Mouse (Mus musculus): ENCODE data around the gene Tnik. TPM values are rescaled to one million over a fixed set of nuclear protein-coding genes. Genes with fewer than 3 reads are reported as not detected.

Gene Tnik
- polyA plus RNA-seq, 1 experiment from 2014 or later = 29.8 TPM

DNA sequence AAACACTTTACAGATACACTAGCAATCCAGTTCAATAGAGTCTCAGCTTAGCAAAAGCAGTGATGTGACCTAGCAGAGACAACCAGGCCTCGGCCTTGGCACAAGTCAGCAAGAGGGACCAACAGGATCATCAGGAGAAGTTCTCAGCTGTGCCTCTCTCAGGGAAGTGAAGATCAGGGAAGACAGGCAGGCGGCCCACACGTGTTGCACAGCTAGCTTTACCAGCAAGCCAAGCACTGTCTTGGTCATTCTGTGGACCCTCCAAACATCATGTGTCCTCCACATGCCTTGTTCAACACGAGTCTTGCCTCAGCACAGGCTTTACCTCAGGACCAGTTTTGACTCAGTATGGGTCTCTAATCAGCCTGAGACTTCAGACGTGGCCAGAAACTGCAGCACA is 105.7 kb downstream of the Tnik start:
- 76% methylated on average over 5 of the region's 5 CpGs for WGBS
- Histone ChIP-seq H3K27me3 (ENCODE audit: control insufficient read depth, insufficient read depth, low read length) (no peaks in the 10 kb centered on the region), H3K36me3 (ENCODE audit: control insufficient read depth, insufficient read depth, low read length) (no peaks in the 10 kb centered on the region), H3K9me3 (ENCODE audit: control insufficient read depth, low read depth, low read length) (no peaks in the 10 kb centered on the region), H3K27ac (ENCODE audit: low read length) (no peak overlapping the region), H3K9ac (replicated peaks; ENCODE audit: low read depth, low read length) (no peak overlapping the region), H3K4me3 (ENCODE audit: low read depth, low read length) (no peak overlapping the region), H3K4me1 (ENCODE audit: control insufficient read depth, insufficient read depth, low read length) (no peaks in the 10 kb centered on the region), H3K4me2 (replicated peaks; ENCODE audit: low read depth, low read length) (no peak overlapping the region)
- no peak for ATAC-seq (ENCODE audit: insufficient number of reproducible peaks, insufficient read depth, low FRiP score, low read depth)

DNA sequence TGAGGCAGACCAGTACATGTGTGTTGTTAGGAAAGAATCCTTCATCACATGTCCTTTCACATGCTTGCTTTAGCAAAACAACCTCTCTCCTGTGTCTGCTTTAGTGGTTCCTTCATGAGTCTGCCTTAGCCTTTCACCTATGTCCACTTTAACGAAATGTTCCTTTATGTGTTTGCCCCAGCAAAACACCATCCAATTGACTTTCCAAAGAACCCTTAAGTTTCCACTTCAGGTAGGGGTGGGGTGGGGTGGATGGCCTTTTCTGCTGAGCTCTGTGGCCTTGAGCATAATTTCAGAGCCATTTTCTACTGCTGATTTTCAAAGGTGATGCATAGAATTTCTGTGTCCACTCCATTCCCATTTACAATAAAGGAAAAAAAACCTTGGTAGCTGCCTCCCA is 106.3 kb downstream of the Tnik start:
- 86% methylated on average over 1 of the region's 1 CpGs for WGBS
- no peak overlapping the region for H3K9ac ChIP-seq (replicated peaks; ENCODE audit: low read depth, low read length)
- no peaks in the 10 kb centered on the region for H3K4me1 ChIP-seq (ENCODE audit: control insufficient read depth, insufficient read depth, low read length)
- no peak overlapping the region for H3K27ac ChIP-seq (ENCODE audit: low read length)
- no peak for ATAC-seq (ENCODE audit: insufficient number of reproducible peaks, insufficient read depth, low FRiP score, low read depth)
- H3K4me2 ChIP-seq (replicated peaks; ENCODE audit: low read depth, low read length) = no peak overlapping the region
- H3K4me3 ChIP-seq (ENCODE audit: low read depth, low read length) = no peak overlapping the region
- H3K9me3 ChIP-seq (ENCODE audit: control insufficient read depth, low read depth, low read length) = no peaks in the 10 kb centered on the region
- no peaks in the 10 kb centered on the region for H3K27me3 ChIP-seq (ENCODE audit: control insufficient read depth, insufficient read depth, low read length)
- no peaks in the 10 kb centered on the region for H3K36me3 ChIP-seq (ENCODE audit: control insufficient read depth, insufficient read depth, low read length)

GRCm38 (mm10) chr3:28369698-28370097 is 106.7 kb downstream of the Tnik start:
- Histone ChIP-seq H3K9me3 (ENCODE audit: control insufficient read depth, low read depth, low read length) (no peaks in the 10 kb centered on the region), H3K27me3 (ENCODE audit: control insufficient read depth, insufficient read depth, low read length) (no peaks in the 10 kb centered on the region), H3K4me3 (ENCODE audit: low read depth, low read length) (no peak overlapping the region), H3K27ac (ENCODE audit: low read length) (no peak overlapping the region), H3K4me1 (ENCODE audit: control insufficient read depth, insufficient read depth, low read length) (no peaks in the 10 kb centered on the region), H3K36me3 (ENCODE audit: control insufficient read depth, insufficient read depth, low read length) (no peaks in the 10 kb centered on the region), H3K9ac (replicated peaks; ENCODE audit: low read depth, low read length) (no peak overlapping the region), H3K4me2 (replicated peaks; ENCODE audit: low read depth, low read length) (no peak overlapping the region)
- WGBS = 71% methylated on average over 5 of the region's 5 CpGs
- ATAC-seq (ENCODE audit: insufficient number of reproducible peaks, insufficient read depth, low FRiP score, low read depth) = no peak

GRCm38 (mm10) chr3:28371583-28371982 is 108.6 kb downstream of the Tnik start:
- Histone ChIP-seq H3K27me3 (ENCODE audit: control insufficient read depth, insufficient read depth, low read length) (no peaks in the 10 kb centered on the region), H3K9ac (replicated peaks; ENCODE audit: low read depth, low read length) (no peak overlapping the region), H3K27ac (ENCODE audit: low read length) (no peak overlapping the region), H3K4me1 (ENCODE audit: control insufficient read depth, insufficient read depth, low read length) (no peaks in the 10 kb centered on the region), H3K4me2 (replicated peaks; ENCODE audit: low read depth, low read length) (no peak overlapping the region), H3K36me3 (ENCODE audit: control insufficient read depth, insufficient read depth, low read length) (no peaks in the 10 kb centered on the region), H3K4me3 (ENCODE audit: low read depth, low read length) (no peak overlapping the region), H3K9me3 (ENCODE audit: control insufficient read depth, low read depth, low read length) (no peaks in the 10 kb centered on the region)
- ATAC-seq (ENCODE audit: insufficient number of reproducible peaks, insufficient read depth, low FRiP score, low read depth) = no peak
- 92% methylated on average over 1 of the region's 1 CpGs for WGBS

DNA sequence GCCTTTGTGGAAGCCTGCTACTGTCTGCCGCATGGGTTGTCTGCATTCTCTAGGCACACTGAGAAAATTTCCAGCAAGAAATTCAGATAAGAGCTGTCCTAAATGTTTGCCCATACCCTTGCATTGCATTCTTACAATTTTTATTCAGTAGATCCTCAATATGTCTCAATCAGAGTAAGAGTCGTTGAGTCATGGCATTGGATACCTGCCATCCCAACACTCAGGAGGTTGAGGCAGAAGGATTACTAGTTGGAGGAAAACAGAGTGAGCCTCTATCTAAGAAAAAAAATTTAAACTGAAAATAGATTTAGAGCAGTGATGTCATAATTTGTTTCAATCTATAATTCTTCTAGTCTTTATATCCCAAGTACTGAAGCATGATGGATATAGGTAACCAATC is 109.4 kb downstream of the Tnik start:
- Histone ChIP-seq H3K9ac (replicated peaks; ENCODE audit: low read depth, low read length) (no peak overlapping the region), H3K9me3 (ENCODE audit: control insufficient read depth, low read depth, low read length) (no peaks in the 10 kb centered on the region), H3K4me1 (ENCODE audit: control insufficient read depth, insufficient read depth, low read length) (no peaks in the 10 kb centered on the region), H3K4me3 (ENCODE audit: low read depth, low read length) (no peak overlapping the region), H3K4me2 (replicated peaks; ENCODE audit: low read depth, low read length) (no peak overlapping the region), H3K36me3 (ENCODE audit: control insufficient read depth, insufficient read depth, low read length) (no peaks in the 10 kb centered on the region), H3K27me3 (ENCODE audit: control insufficient read depth, insufficient read depth, low read length) (no peaks in the 10 kb centered on the region), H3K27ac (ENCODE audit: low read length) (no peak overlapping the region)
- no peak for ATAC-seq (ENCODE audit: insufficient number of reproducible peaks, insufficient read depth, low FRiP score, low read depth)
- 94% methylated on average over 2 of the region's 2 CpGs for WGBS

DNA sequence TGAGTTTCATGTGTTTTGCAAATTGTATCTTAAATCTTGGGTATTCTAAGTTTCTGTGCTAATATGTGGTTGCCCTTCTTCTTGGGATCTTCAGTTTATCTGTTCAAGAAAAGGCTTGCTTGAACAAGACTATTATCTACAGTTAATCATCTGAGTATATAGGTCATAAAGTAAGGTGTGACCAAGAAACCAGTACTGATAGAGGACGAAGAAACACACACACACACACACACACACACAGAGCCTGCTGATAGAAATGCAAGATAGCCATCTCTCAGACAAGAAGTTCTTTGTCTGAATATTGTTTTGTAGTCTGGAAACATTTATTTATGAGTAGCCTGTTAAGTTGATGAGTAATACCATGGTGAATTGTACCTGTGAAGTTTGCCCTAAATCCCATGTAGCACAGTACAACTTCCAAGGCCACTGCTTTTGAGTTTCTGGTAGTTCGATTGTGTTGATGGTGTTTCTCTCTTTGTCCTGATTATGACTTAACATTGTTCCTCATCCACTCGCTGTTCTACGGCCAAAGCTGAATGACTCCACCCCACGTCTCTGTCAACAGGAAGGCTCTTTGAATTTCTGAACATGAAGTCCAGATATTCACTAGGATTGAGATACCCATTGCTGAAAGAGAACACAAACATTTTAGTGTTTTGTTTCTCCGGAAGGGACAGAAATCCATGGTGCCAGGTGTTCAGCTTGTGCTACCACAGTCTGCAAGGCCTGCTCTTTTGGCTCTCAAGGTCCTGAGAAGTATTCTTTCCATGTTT is 111.9 kb downstream of the Tnik start:
- Histone ChIP-seq H3K4me2 (replicated peaks; ENCODE audit: low read depth, low read length) (no peak overlapping the region), H3K9me3 (ENCODE audit: control insufficient read depth, low read depth, low read length) (no peaks in the 10 kb centered on the region), H3K4me1 (ENCODE audit: control insufficient read depth, insufficient read depth, low read length) (no peaks in the 10 kb centered on the region), H3K9ac (replicated peaks; ENCODE audit: low read depth, low read length) (no peak overlapping the region), H3K36me3 (ENCODE audit: control insufficient read depth, insufficient read depth, low read length) (no peaks in the 10 kb centered on the region), H3K27ac (ENCODE audit: low read length) (no peak overlapping the region), H3K4me3 (ENCODE audit: low read depth, low read length) (no peak overlapping the region), H3K27me3 (ENCODE audit: control insufficient read depth, insufficient read depth, low read length) (no peaks in the 10 kb centered on the region)
- WGBS = 85% methylated on average over 6 of the region's 6 CpGs
- ATAC-seq (ENCODE audit: insufficient number of reproducible peaks, insufficient read depth, low FRiP score, low read depth) = no peak

DNA sequence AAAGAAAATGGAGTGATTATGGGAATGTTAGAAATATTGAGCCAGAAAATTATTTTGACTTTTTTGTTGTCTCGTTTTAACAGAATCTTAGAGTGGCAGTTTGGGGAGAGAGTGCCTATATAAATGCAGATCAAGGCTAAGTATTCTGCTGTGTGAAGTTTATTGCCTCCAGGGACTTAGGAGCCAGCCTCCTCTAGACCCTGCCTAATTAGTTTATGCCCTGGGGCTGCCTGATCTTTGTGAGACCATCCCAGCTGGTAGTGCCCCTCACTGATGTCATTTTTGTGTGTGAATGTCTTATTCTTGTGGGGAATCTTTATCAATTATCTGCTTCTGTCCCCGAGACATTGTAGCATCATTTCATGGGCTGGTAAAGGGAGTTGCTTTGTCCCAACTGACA is 117.2 kb downstream of the Tnik start:
- H3K27ac ChIP-seq (ENCODE audit: low read length) = no peak overlapping the region
- 57% methylated on average over 2 of the region's 2 CpGs for whole genome bisulfite sequencing
- no peak overlapping the region for H3K4me2 ChIP-seq (replicated peaks; ENCODE audit: low read depth, low read length)
- no peak overlapping the region for H3K9ac ChIP-seq (replicated peaks; ENCODE audit: low read depth, low read length)
- no peaks in the 10 kb centered on the region for H3K36me3 ChIP-seq (ENCODE audit: control insufficient read depth, insufficient read depth, low read length)
- H3K27me3 ChIP-seq (ENCODE audit: control insufficient read depth, insufficient read depth, low read length) = no peaks in the 10 kb centered on the region
- no peaks in the 10 kb centered on the region for H3K9me3 ChIP-seq (ENCODE audit: control insufficient read depth, low read depth, low read length)
- no peak for ATAC-seq (ENCODE audit: insufficient number of reproducible peaks, insufficient read depth, low FRiP score, low read depth)
- H3K4me3 ChIP-seq (ENCODE audit: low read depth, low read length) = no peak overlapping the region
- H3K4me1 ChIP-seq (ENCODE audit: control insufficient read depth, insufficient read depth, low read length) = peaks cover 2% of the 10 kb centered on the region; the same call in 1 of the 2 replicates

DNA sequence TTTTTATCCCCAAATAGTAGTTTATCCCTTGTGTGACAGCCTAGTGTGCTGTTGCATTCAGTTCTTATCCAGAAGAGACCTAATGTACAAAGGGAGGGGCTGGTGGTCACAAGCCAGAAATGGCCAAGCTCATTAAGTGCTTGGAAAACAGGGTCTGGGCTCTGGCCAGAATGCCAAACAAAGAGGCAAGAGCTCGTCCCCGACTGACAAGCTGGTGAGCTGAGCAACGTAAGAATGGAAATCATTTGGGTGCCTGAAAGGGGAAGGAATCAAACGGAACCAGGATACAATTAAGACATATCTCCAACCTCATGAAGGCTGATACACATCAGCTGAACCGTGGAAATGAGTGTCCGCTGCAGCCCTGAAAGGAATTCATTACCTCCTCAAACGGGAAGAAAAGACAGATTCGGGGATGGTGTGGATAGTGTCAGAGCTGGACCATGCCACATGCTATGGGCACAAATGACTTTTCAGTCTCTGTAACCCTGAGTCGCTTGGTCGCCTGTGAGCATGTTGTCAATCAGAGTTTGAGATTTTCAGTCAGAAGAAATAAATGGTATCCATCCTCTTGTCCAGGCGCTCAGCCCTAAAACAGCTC is 120.6 kb downstream of the Tnik start:
- ATAC-seq (ENCODE audit: insufficient number of reproducible peaks, insufficient read depth, low FRiP score, low read depth) = no peak
- no peaks in the 10 kb centered on the region for H3K9me3 ChIP-seq (ENCODE audit: control insufficient read depth, low read depth, low read length)
- peaks cover 2% of the 10 kb centered on the region; the same call in 1 of the 2 replicates for H3K4me1 ChIP-seq (ENCODE audit: control insufficient read depth, insufficient read depth, low read length)
- no peak overlapping the region for H3K4me2 ChIP-seq (replicated peaks; ENCODE audit: low read depth, low read length)
- H3K9ac ChIP-seq (replicated peaks; ENCODE audit: low read depth, low read length) = no peak overlapping the region
- no peak overlapping the region for H3K4me3 ChIP-seq (ENCODE audit: low read depth, low read length)
- H3K36me3 ChIP-seq (ENCODE audit: control insufficient read depth, insufficient read depth, low read length) = no peaks in the 10 kb centered on the region
- H3K27ac ChIP-seq (ENCODE audit: low read length) = no peak overlapping the region
- H3K27me3 ChIP-seq (ENCODE audit: control insufficient read depth, insufficient read depth, low read length) = no peaks in the 10 kb centered on the region
- 70% methylated on average over 11 of the region's 11 CpGs for WGBS

Measured in stomach, embryonic 14.5 days (tissue).